Mouse (Mus musculus) stomach, embryonic 14.5 days (tissue): ENCODE results near the gene Bhlhe41. TPM values are rescaled to one million over a fixed set of nuclear protein-coding genes. Genes with fewer than 3 reads are reported as not detected.

Source experiments
- ATAC-seq: fragments of 200-750 bp; cut with Nextera tagmentation; 2 replicates; pipeline ENCODE4 v1.8.0; 2017; ENCODE audit warnings: low read depth, moderate TSS enrichment; ENCODE audit not compliant: insufficient number of reproducible peaks, insufficient read depth, low FRiP score
- H3K27ac ChIP-seq: fragments of 300-500 bp; sonication (generic); 2 replicates; pipeline ENCODE4 v1.5.1; 2014; ENCODE audit warnings: mild to moderate bottlenecking, low read length, moderate library complexity, mixed read lengths
- H3K27me3 ChIP-seq: fragments of 300-500 bp; sonication (generic); 2 replicates; pipeline ENCODE4 v1.6.1; 2014; ENCODE audit warnings: low read length, control low read depth, mixed read lengths; ENCODE audit not compliant: control insufficient read depth, insufficient read depth
- H3K36me3 ChIP-seq: fragments of 300-500 bp; sonication (generic); 2 replicates; pipeline ENCODE4 v1.6.1; 2014; ENCODE audit warnings: mild to moderate bottlenecking, control low read depth, low read length, moderate library complexity, mixed read lengths; ENCODE audit not compliant: control insufficient read depth, insufficient read depth
- H3K4me1 ChIP-seq: fragments of 300-500 bp; sonication (generic); 2 replicates; pipeline ENCODE4 v1.6.1; 2014; ENCODE audit warnings: low read length, control low read depth, mixed read lengths; ENCODE audit not compliant: control insufficient read depth, insufficient read depth
- H3K4me2 ChIP-seq: fragments of 300-500 bp; sonication (generic); replicated peaks from 2 replicates; pipeline ENCODE4 v1.6.1; 2014; ENCODE audit warnings: low read depth, low read length, control low read depth
- H3K4me3 ChIP-seq: fragments of 300-500 bp; sonication (generic); 2 replicates; pipeline ENCODE4 v1.5.1; 2014; ENCODE audit warnings: low read depth, low read length, control low read depth
- H3K9ac ChIP-seq: fragments of 300-500 bp; sonication (generic); replicated peaks from 2 replicates; pipeline ENCODE4 v1.6.1; 2014; ENCODE audit warnings: low read depth, mild to moderate bottlenecking, control low read depth, low read length, moderate library complexity, mixed read lengths
- H3K9me3 ChIP-seq: fragments of 300-500 bp; sonication (generic); 2 replicates; pipeline ENCODE4 v1.6.1; 2016; ENCODE audit warnings: low read depth, low read length, control low read depth; ENCODE audit not compliant: control insufficient read depth
- WGBS: fragments of 180-500 bp; shearing (Covaris S2); extraction: QIAGEN DNeasy Blood & Tissue Kit; methylation state at CpG from one replicate; pipeline ENCODE4 v1.1.7; 2014; 5-methylcytosine and 5-hydroxymethylcytosine counted together
- polyA plus RNA-seq: library from polyadenylated mRNA; unstranded; fragments of >200 nt; fragmentation: Nextera tagmentation; extraction: Ambion mirVana; gene quantifications from 2 replicates; pipeline ENCODE4 v1.2.1, GENCODE M21; 2014

The Bhlhe41 gene
- polyA plus RNA-seq, 1 experiment from 2014 or later = 1.6 TPM

- ATAC-seq = peak; percentile 60
- Histone ChIP-seq H3K4me3 (peak overlapping the region; percentile 61), H3K27ac (no peak overlapping the region), H3K27me3 (peaks cover 21% of the 10 kb centered on the region), H3K9me3 (no peaks in the 10 kb centered on the region), H3K4me1 (peaks cover 3% of the 10 kb centered on the region; the same call in 1 of the 2 replicates), H3K36me3 (no peaks in the 10 kb centered on the region), H3K9ac (peak overlapping the region; percentile 21), H3K4me2 (peak overlapping the region; percentile 99)
- WGBS = under 1% methylated on average over 79 of the region's 105 CpGs
These were observed 2.0 kb downstream of the Bhlhe41 start for GRCm38 (mm10) chr6:145863065-145863971.

DNA sequence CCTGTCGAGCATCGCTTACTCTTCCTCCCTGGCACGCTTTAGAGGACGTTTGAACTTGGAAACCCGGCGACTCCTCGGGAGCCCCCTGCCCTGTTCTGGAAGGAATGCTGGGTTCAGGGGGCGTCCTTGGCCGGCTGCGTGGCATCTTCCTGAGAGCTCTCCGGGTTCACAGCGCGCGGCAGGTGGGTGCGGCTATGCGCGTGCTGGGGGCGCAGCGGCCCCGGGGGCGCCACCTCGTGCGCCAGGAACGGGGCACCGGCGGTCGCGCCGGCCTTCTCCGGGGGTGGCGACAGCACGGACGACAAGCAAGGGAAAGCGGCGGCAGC is 2.7 kb downstream of the Bhlhe41 start:
- H3K27me3 ChIP-seq = peaks cover 21% of the 10 kb centered on the region
- no peak for ATAC-seq
- 2% methylated on average over 35 of the region's 35 CpGs for WGBS

GRCm38 (mm10) chr6:145862321-145862720 is 3.0 kb downstream of the Bhlhe41 start:
- Histone ChIP-seq H3K4me3 (peak overlapping the region; percentile 61), H3K4me2 (peak overlapping the region; percentile 99), H3K9me3 (no peaks in the 10 kb centered on the region), H3K9ac (no peak overlapping the region), H3K27me3 (peaks cover 21% of the 10 kb centered on the region), H3K4me1 (peaks cover 3% of the 10 kb centered on the region; the same call in 1 of the 2 replicates), H3K27ac (no peak overlapping the region), H3K36me3 (no peaks in the 10 kb centered on the region)
- no peak for ATAC-seq
- 19% methylated on average over 4 of the region's 4 CpGs for WGBS

More for the DNA sequence above, 2.7 kb downstream of the Bhlhe41 start:
- peak overlapping the region; percentile 99 for H3K4me2 ChIP-seq
- no peak overlapping the region for H3K27ac ChIP-seq
- H3K36me3 ChIP-seq = no peaks in the 10 kb centered on the region
- no peaks in the 10 kb centered on the region for H3K9me3 ChIP-seq
- H3K4me3 ChIP-seq = peak overlapping the region; percentile 61
- peaks cover 3% of the 10 kb centered on the region; the same call in 1 of the 2 replicates for H3K4me1 ChIP-seq
- H3K9ac ChIP-seq = peak overlapping the region; percentile 21

DNA sequence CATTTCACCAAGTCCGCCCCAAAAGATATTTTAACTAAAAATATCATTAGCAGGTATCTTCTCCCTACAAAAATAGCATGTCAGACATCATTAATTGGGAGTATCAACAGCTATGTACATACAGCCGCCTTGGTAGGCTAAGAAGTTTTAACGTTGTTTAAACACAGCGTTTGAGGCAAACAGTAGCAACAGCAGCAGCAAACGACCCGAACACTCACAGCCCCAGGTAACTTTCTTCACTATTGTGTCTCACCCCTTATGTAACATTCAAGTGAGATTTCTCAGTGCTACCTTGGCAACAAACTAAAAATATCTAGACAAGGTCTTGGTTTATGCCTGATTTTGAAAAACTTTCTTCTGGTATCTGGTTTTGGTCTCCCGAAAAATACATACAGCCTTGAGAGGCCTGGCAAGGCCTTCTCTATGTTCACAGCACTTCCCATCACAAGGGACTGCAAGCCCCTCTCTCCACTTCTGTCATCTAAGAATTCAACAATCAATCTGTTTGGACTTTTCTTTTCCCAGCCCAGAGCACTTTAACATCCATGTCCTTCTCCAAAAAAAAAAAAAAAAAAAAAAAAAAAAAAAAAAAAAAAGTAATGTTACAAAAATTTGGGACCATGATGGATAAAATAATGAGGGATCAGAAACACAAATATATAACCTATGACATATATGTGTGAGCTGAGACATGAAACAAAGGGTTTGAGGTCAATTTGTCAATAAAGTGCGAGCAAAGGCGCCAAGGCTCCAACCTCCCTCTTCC is 3.7 kb downstream of the Bhlhe41 start:
- Histone ChIP-seq H3K27ac (no peak overlapping the region), H3K4me1 (peaks cover 3% of the 10 kb centered on the region; the same call in 1 of the 2 replicates), H3K9me3 (no peaks in the 10 kb centered on the region), H3K36me3 (no peaks in the 10 kb centered on the region), H3K4me3 (no peak overlapping the region), H3K4me2 (no peak overlapping the region), H3K9ac (no peak overlapping the region), H3K27me3 (peaks cover 21% of the 10 kb centered on the region)
- no peak for ATAC-seq
- WGBS = 80% methylated on average over 9 of the region's 9 CpGs

GRCm38 (mm10) chr6:145860350-145860749 is 5.0 kb downstream of the Bhlhe41 start:
- peaks cover 21% of the 10 kb centered on the region for H3K27me3 ChIP-seq
- no peak for ATAC-seq
- 59% methylated on average over 2 of the region's 2 CpGs for WGBS

DNA sequence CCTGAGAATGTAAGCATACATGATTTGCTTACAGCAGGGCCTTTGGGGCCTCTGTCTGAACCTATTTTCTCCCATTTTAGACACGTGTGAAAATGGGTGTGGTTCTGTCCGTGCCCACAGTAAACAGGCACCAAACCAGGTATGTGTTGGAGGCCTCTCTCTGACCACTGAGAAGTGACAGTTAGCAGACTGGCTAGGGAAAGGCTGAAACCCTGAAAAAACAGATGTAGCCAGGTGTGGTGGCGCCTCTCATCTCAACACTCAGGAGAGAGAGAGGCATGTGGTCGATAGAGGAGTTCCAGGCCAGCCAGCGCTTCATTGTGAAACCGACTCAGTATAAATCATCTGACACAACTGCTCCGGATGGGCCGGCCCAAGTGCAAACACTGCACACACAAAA is 6.9 kb downstream of the Bhlhe41 start:
- Histone ChIP-seq H3K36me3 (no peaks in the 10 kb centered on the region), H3K9ac (no peak overlapping the region), H3K27me3 (peaks cover 9% of the 10 kb centered on the region), H3K9me3 (no peaks in the 10 kb centered on the region), H3K4me2 (no peak overlapping the region), H3K4me1 (peaks cover 10% of the 10 kb centered on the region; the same call in 1 of the 2 replicates), H3K27ac (no peak overlapping the region), H3K4me3 (no peak overlapping the region)
- 36% methylated on average over 8 of the region's 8 CpGs for WGBS
- ATAC-seq = no peak

More at GRCm38 (mm10) chr6:145860350-145860749, 5.0 kb downstream of the Bhlhe41 start:
- Histone ChIP-seq H3K4me3 (no peak overlapping the region), H3K9me3 (no peaks in the 10 kb centered on the region), H3K27ac (no peak overlapping the region), H3K4me1 (peaks cover 9% of the 10 kb centered on the region; the same call in 1 of the 2 replicates), H3K9ac (no peak overlapping the region), H3K36me3 (no peaks in the 10 kb centered on the region), H3K4me2 (no peak overlapping the region)

GRCm38 (mm10) chr6:145857428-145857827 is 7.9 kb downstream of the Bhlhe41 start:
- Histone ChIP-seq H3K36me3 (no peaks in the 10 kb centered on the region), H3K4me1 (peaks cover 10% of the 10 kb centered on the region; the same call in 1 of the 2 replicates), H3K9me3 (no peaks in the 10 kb centered on the region), H3K27ac (no peak overlapping the region), H3K9ac (no peak overlapping the region), H3K4me2 (no peak overlapping the region), H3K4me3 (no peak overlapping the region), H3K27me3 (peaks cover 4% of the 10 kb centered on the region; the same call in 1 of the 2 replicates)
- WGBS = 91% methylated on average over 7 of the region's 7 CpGs
- no peak for ATAC-seq
